Mouse (Mus musculus) heart, adult 8-10 months (tissue): ENCODE measurements around the gene Map3k13. TPM values are rescaled to one million over a fixed set of nuclear protein-coding genes. Genes with fewer than 3 reads are reported as not detected.

Experiments used
- DNase-seq: peaks from one replicate; pipeline ENCODE4 v3.0.0; 2022; ENCODE audit warnings: low spot score
- total RNA-seq, 4 experiments: library from RNA; stranded (reverse); gene quantifications; 2 replicates each; pipeline ENCODE4 v1.2.4; 2022

The Map3k13 gene
- total RNA-seq, 4 experiments from 2014 or later: 0.78 to 1.5 (median 0.84) TPM

- no peak for DNase-seq
Measured at GRCm38 (mm10) chr16:21852374-21852773, 58.2 kb downstream of the Map3k13 start.

GRCm38 (mm10) chr16:21853446-21853941 lies 59.3 kb downstream of the Map3k13 start:
- DNase-seq: no peak

DNA sequence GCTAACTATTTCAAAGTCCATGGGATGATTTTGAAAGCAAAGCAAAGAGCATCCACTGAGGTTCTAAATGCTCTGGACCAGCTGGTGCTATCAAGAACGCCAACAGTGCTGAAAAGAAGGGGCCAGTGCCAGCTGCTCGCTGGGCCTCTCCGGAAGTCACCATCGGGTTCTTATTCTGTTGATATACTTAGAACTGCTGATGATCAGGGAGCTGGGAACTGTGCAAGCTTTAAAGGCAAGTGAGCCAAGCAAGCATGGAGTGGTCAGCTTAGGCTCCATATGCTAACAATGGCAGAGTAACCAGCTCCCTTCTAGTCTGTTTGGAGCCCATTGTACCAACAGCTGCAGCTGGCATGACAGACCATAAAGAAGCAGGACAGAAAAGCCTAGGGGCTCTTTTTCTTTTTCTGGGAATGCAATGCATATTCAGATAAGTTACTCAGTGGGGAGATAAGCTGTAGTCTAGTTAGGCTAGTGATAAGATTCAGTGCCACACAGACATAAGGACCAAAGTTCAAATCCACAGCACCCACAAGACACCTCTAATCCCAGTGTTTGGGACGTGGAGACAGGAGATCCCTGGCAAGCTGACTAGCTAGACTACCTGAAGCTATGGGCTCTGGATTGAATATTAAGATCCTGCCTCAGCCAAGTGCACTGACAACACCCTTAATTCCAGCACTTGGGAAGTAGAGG lies 60.6 kb downstream of the Map3k13 start:
- DNase-seq: no peak

DNA sequence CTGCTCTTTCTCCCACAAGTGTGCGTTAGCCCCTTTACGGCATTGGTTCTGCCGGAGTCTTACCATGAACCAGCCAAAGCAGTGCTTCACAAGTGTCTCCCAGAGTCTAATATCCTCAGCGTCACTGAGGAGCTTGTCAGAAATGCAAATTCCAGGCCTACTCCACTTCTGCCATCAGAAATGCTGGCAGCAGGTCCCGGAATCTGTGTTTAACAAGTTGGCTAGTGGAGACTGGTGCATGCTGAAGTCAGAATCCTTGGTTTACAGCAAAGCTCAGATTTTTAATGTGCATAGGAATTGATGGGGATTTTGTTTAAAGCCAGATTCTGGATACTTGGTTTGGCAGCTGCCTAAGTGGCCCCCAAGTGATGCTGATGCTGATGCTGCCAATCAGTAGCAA lies 62.0 kb downstream of the Map3k13 start:
- DNase-seq: no peak

GRCm38 (mm10) chr16:21857126-21857644 lies 63.0 kb downstream of the Map3k13 start:
- no peak for DNase-seq

- DNase-seq: no peak
Measured at GRCm38 (mm10) chr16:21858163-21858562, 64.0 kb downstream of the Map3k13 start.

DNA sequence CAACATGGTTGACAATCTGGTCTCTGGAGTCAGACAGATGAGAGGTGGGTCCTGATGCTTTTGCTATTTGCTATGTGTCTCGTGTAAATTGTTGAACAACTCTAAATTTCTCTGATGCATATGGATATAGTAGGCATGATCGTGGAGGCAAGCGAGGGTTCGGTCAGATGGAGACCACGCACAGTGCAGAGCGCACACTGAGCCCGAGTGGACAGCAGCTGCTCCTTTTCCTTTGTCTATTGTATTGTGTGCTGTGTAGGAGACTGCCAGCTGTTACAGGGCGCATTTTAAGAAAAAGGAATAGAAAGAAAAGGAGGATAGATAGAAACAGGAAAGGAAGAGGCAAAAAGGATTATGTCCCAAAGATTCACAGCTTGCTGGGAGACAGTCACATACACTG lies 64.7 kb downstream of the Map3k13 start:
- no peak for DNase-seq

DNA sequence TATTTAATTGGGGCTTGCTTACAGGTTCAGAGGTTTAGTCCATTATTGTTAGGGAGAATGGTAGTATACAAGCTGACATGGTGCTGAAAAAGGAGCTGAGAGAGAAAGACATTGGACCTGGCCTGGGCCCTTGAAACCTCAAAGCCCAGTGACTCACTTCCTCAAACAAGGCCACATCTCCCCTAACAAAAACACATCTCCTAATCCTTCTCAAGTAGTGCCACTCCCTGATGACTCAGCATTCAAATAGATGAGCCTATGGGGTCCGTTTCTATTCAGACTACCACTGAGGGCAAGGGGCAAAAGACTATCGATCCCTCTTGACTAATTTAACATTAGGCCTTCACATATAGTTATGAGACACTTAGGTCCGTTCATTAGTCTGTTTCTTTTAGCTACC lies 68.3 kb downstream of the Map3k13 start:
- no peak for DNase-seq

- DNase-seq: no peak
Measured at GRCm38 (mm10) chr16:21865250-21865982, 71.3 kb downstream of the Map3k13 start.

DNA sequence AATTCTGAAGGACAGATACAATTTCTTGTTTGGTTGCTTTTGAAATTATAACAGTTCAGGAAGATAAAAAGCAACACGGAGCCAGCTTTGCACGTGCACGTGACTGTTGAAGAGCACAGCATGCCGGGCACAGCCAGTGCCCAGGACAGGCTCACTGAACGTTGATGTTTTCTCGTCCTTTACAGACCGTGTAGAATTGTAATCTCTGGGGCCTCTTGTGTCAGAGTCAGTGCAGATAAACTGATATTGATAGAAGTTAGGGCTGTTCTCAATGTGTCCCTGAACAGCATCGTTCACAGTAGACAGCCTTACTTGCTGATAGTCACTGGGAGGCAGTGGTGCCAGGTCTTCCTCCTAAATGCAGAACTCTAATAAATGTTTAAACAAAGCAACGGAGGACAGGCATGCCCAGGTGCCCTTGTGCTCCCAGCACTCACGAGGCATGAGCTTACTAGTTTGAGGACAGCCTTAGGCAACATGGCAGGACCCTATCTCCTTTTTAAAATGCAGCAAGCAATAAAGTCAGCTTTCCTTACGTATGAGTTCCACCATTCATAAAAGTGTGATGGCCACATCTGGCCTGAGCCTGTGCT lies 71.9 kb downstream of the Map3k13 start:
- no peak for DNase-seq

- DNase-seq: no peak
Measured at GRCm38 (mm10) chr16:21867727-21868126, 73.6 kb downstream of the Map3k13 start.

- DNase-seq: no peak
Measured at GRCm38 (mm10) chr16:21868651-21869050, 74.5 kb downstream of the Map3k13 start.

- DNase-seq: no peak
Measured at GRCm38 (mm10) chr16:21869879-21870278, 75.7 kb downstream of the Map3k13 start.

- no peak for DNase-seq
Measured at GRCm38 (mm10) chr16:21877735-21878134, 83.6 kb downstream of the Map3k13 start.

DNA sequence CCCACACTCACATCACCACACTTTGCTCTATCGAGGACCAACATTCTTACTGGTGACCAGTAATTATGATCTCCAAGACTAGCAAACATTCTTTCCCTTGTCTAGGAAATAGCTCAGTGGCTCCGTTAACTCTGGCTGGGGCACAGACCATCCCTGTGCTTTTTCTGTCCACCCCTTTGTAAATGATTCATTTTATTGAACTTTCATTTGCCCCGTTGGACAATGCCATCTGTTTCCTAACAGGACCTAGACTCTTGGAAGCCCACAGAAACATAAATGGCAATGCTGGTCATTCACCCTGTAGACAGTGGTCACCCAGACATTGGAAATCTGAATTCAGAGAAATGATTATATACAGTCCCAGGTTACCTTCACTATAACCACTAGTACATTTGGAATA lies 84.7 kb downstream of the Map3k13 start:
- DNase-seq: no peak

GRCm38 (mm10) chr16:21881181-21881580 lies 87.0 kb downstream of the Map3k13 start:
- no peak for DNase-seq

GRCm38 (mm10) chr16:21881582-21882259 lies 87.6 kb downstream of the Map3k13 start:
- no peak for DNase-seq

- no peak for DNase-seq
Measured at GRCm38 (mm10) chr16:21887601-21888000, 93.5 kb downstream of the Map3k13 start.

DNA sequence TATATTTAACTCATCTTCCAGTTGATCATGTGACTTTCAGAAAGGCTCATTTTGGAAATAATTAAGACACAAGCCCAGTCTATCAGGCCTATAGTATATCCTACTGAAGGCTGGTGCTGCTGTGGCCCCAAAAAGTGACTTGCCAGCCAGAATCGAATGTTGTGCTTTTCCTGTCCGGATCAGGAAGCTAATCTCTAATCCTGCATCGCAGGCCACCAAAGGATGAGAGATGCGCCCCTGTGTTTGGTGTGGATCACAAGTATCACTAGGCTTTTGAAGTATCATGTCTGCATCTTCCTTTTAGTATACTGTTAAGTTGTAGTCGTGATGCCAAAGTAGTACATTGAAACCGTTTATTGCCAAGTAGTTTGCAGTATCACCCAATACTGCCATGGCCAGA lies 99.7 kb downstream of the Map3k13 start:
- DNase-seq: no peak

- DNase-seq: no peak
Measured at GRCm38 (mm10) chr16:21901286-21901685, 107.1 kb downstream of the Map3k13 start.

GRCm38 (mm10) chr16:21904636-21905035 lies 110.5 kb downstream of the Map3k13 start:
- DNase-seq: no peak

- DNase-seq: no peak
Measured at GRCm38 (mm10) chr16:21905996-21906395, 111.8 kb downstream of the Map3k13 start.
